Mouse (Mus musculus) adrenal gland, adult (tissue): ENCODE measurements around the gene Olfr1264.

ENCODE experiments used
- DNase-seq, 2 experiments: peaks; one replicate each; pipeline ENCODE4 v3.0.0; 2022 to 2023; ENCODE audit warnings: low spot score in 1 of 2; ENCODE audit not compliant: inconsistent age in 2 of 2

Gene Olfr1264

DNA sequence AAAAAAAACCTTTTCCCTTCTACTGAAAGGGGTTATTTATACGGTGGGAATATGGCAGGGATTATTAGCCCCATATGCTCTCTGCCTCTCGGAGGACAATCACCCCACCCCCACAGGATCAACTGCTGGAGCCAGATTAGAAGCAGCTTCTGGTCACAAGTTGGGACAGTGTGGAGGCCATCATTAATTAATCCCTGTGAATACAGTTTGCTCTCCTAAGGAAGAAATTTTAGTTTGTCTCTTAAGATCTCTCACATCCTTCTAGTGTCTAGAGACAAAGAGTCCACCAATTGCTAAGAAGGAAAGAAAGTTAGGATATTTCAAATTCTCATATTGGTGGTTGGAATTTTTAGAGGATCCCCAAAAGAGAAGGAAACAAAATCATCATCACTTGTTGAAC lies at the start of gene Olfr1264:
Gene Olfr1264 (minus strand): TSS at position 101 of the 400 bp plus-strand sequence.
- DNase-seq = no peak

GRCm38 (mm10) chr2:90070065-90070464 lies 44.7 kb upstream of the Olfr1264 start:
- no peak for DNase-seq

DNA sequence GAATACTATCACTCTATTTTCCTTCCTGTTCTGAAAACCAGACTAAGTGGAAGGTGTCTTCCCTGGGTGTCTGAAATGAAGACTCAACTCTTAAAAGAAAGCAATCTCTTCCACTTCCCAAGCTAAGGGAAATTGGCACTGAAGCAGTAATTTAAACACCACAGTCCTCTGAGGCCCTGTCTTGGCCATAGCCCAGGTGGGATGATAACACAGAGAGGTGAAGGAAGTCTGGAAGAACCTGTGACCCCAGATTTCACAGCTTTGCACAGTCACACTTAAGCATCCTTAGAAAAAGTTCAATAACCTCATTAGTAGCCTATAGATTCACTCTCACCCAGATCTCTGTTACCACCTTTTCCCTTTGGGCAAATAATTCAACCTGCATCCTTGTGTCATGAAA lies 38.1 kb upstream of the Olfr1264 start, which contains the start of gene Olfr140:
Gene Olfr140 (minus strand): TSS at position 101 of the 400 bp plus-strand sequence.
- DNase-seq = no peak

GRCm38 (mm10) chr2:90035037-90035436 lies 9.7 kb upstream of the Olfr1264 start, which contains the start of gene Olfr1265:
Olfr1265 (plus strand) TSS chr2:90035337.
- DNase-seq = no peak

- no peak for DNase-seq
These were observed 13.5 kb downstream of the Olfr1264 start, which contains the start of gene Olfr1263 for GRCm38 (mm10) chr2:90011831-90012230. Olfr1263 (plus strand) TSS chr2:90012131.

GRCm38 (mm10) chr2:89999845-90000244 lies 25.5 kb downstream of the Olfr1264 start, which contains the start of gene Olfr1262:
Olfr1262 (plus strand) TSS chr2:90000145.
- no peak for DNase-seq

DNA sequence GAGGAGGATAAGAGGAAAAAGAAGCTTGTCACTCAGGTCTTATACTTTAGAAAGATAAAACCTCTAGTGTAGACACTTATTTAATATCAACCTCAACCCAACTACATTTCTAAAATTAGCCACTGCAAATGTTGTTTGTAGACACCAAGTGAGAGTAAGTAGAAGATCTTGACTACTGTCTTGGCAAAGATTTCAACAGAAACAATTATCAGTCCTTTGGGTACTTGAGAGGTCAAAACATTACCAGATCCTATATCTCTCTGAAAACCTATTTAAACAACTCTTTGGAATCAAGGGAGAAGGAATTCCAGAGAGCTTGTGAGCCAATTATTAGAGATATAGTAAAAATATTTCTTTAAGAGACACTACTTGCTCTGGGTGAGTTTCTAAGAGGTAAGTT lies 34.5 kb downstream of the Olfr1264 start, which contains the start of gene Olfr1261:
Gene Olfr1261 (plus strand): TSS at position 301 of the 400 bp plus-strand sequence.
- DNase-seq = no peak

DNA sequence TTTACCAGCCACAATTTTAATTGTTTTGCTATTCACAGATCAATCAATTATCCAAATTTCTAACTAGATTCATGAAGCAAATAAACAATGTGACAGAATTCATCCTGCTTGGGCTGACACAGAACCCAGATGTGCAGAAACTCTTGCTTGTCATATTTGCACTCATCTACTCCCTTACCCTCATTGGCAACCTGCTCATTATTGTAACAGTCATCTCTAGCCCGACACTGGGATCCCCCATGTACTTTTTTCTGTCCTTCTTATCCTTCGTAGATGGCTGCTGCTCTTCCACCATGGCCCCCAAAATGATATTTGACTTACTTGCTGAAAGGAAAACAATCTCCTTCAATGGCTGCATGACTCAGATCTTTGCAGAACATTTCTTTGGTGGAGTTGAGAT lies 47.7 kb downstream of the Olfr1264 start:
- no peak for DNase-seq

DNA sequence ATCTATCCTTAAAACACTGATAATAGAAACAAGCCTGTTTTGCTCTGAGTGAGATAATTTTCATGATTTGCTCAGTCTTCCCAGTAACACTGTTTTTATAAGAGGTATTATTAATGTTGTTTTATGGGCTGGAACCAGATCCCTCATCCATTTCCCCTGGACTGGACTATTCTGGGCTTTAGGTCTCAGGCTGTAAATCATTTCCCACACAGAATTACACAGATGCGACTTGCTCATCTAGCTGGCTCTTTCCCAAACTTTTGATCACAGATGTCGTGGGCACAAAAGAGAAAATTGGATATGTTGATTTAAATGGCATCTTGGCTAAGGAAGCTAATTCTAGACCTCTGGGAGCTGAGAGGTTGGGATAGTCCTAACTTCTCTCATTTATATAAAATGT lies 51.2 kb downstream of the Olfr1264 start, which contains the start of gene Olfr1260:
Gene Olfr1260 (plus strand): TSS at position 157 of the 400 bp plus-strand sequence.
- DNase-seq = no peak
